Mouse (Mus musculus) granulocyte monocyte progenitor cell, adult 5-6 weeks (primary cell): ENCODE data around the gene Cald1. TPM values are rescaled to one million over a fixed set of nuclear protein-coding genes. Genes with fewer than 3 reads are reported as not detected.

Source experiments
- ATAC-seq: replicated peaks from 2 replicates; pipeline ENCODE4 v1.8.0; 2016; ENCODE audit warnings: mild to moderate bottlenecking, moderate TSS enrichment, inconsistent platforms; ENCODE audit not compliant: poor library complexity, severe bottlenecking
- total RNA-seq, 2 experiments: library from RNA; stranded (forward) in 1 of 2; stranded (reverse) in 1 of 2; fragments of 200-712, 200-1000 nt in 1 of 2; fragments of >200 nt in 1 of 2; fragmentation: Nextera tagmentation in 1 of 2; gene quantifications; 2 replicates each; pipeline ENCODE4 v1.2.3; 2014 to 2017

Cald1 gene
- total RNA-seq, 2 experiments from 2014 or later = 0.77 TPM; not detected in 1

- ATAC-seq = no peak
Measured at GRCm38 (mm10) chr6:34747846-34748245, 149.5 kb downstream of the Cald1 start.

GRCm38 (mm10) chr6:34748566-34748965 is 150.3 kb downstream of the Cald1 start:
- ATAC-seq = no peak

- ATAC-seq = no peak
Measured at GRCm38 (mm10) chr6:34749526-34749925, 151.2 kb downstream of the Cald1 start.

- ATAC-seq = no peak
Measured at GRCm38 (mm10) chr6:34750487-34751120, 152.3 kb downstream of the Cald1 start.

- ATAC-seq = no peak
Measured at GRCm38 (mm10) chr6:34751625-34752024, 153.3 kb downstream of the Cald1 start.

GRCm38 (mm10) chr6:34754448-34754847 is 156.1 kb downstream of the Cald1 start:
- ATAC-seq = peak; percentile 61; the same call in 1 of the 2 replicates

- ATAC-seq = no peak
Measured at GRCm38 (mm10) chr6:34758340-34758739, 160.0 kb downstream of the Cald1 start.

GRCm38 (mm10) chr6:34760023-34760422 is 161.7 kb downstream of the Cald1 start:
- peak; percentile 69 for ATAC-seq

GRCm38 (mm10) chr6:34765721-34766120 is 167.4 kb downstream of the Cald1 start:
- no peak for ATAC-seq

- no peak for ATAC-seq
Measured at GRCm38 (mm10) chr6:34769984-34770383, 171.7 kb downstream of the Cald1 start.

GRCm38 (mm10) chr6:34770491-34770890 is 172.2 kb downstream of the Cald1 start:
- ATAC-seq = no peak

- no peak for ATAC-seq
Measured at GRCm38 (mm10) chr6:34776396-34776795, 178.1 kb downstream of the Cald1 start.

- no peak for ATAC-seq
Measured at GRCm38 (mm10) chr6:34777094-34777493, 178.8 kb downstream of the Cald1 start.

- no peak for ATAC-seq
Measured at GRCm38 (mm10) chr6:34777981-34778668, 179.8 kb downstream of the Cald1 start.

- ATAC-seq = peak; percentile 81
Measured at GRCm38 (mm10) chr6:34780231-34780942, 182.1 kb downstream of the Cald1 start, which contains the start of gene Agbl3. Gene Agbl3 (plus strand): TSS chr6:34780432.

GRCm38 (mm10) chr6:34780943-34781289 is 182.6 kb downstream of the Cald1 start:
- no peak for ATAC-seq

- ATAC-seq = peak; percentile 77
Measured at GRCm38 (mm10) chr6:34782493-34782892, 184.2 kb downstream of the Cald1 start.

- no peak for ATAC-seq
Measured at GRCm38 (mm10) chr6:34796881-34797280, 198.6 kb downstream of the Cald1 start.

GRCm38 (mm10) chr6:34797887-34798286 is 199.6 kb downstream of the Cald1 start:
- ATAC-seq = no peak

- ATAC-seq = no peak
Measured at GRCm38 (mm10) chr6:34805582-34805981, 207.3 kb downstream of the Cald1 start.

- ATAC-seq = no peak; the same call in 1 of the 2 replicates
Measured at GRCm38 (mm10) chr6:34810651-34811050, 212.4 kb downstream of the Cald1 start.
